Mouse (Mus musculus) thymus, postnatal 0 days (tissue): Measurements from ENCODE around the gene Zdhhc24. TPM values are rescaled to one million over a fixed set of nuclear protein-coding genes. Genes with fewer than 3 reads are reported as not detected.
A peak's percentile ranks its signal among the peaks of the same experiment; 100 is the strongest.
"Not testable (repeated sequence)": the region's sequence is repeated elsewhere in the genome, so short reads cannot be mapped to it uniquely, and the experiment has no call there.

Experiments used
- DNase-seq: peaks from one replicate; pipeline ENCODE4 v3.0.0-alpha.2; 2015; ENCODE audit warnings: low spot score
- polyA plus RNA-seq: library from polyadenylated mRNA; unstranded; fragments of >200 nt; fragmentation: Nextera tagmentation; extraction: Ambion mirVana; gene quantifications from 2 replicates; pipeline ENCODE4 v1.2.1, GENCODE M21; 2015

The Zdhhc24 gene
- 10.2 and 12.6 TPM in 2 replicates for polyA plus RNA-seq

GRCm38 (mm10) chr19:4878405-4879323 is at the start of gene Zdhhc24:
Gene Zdhhc24, plus strand, starts transcription at chr19:4878668.
- peak; percentile 95 for DNase-seq

GRCm38 (mm10) chr19:4829156-4829555 is 49.3 kb upstream of the Zdhhc24 start:
- no peak for DNase-seq

GRCm38 (mm10) chr19:4833977-4834376 is 44.5 kb upstream of the Zdhhc24 start:
- no peak for DNase-seq

GRCm38 (mm10) chr19:4836096-4836495 is 42.4 kb upstream of the Zdhhc24 start:
- DNase-seq: no peak

GRCm38 (mm10) chr19:4837049-4837448 is 41.4 kb upstream of the Zdhhc24 start:
- DNase-seq: no peak

- no peak for DNase-seq
Observed at GRCm38 (mm10) chr19:4838526-4839140, 39.8 kb upstream of the Zdhhc24 start.

GRCm38 (mm10) chr19:4839149-4839548 is 39.3 kb upstream of the Zdhhc24 start, which contains the start of the genes Ccs and Ccdc87:
Gene Ccs, minus strand, starts transcription at chr19:4839332.
Gene Ccdc87, plus strand, starts transcription at chr19:4839366.
- DNase-seq: peak; percentile 96

- no peak for DNase-seq
Observed at GRCm38 (mm10) chr19:4840848-4841247, 37.6 kb upstream of the Zdhhc24 start.

GRCm38 (mm10) chr19:4842611-4843010 is 35.9 kb upstream of the Zdhhc24 start:
- no peak for DNase-seq

GRCm38 (mm10) chr19:4845846-4846245 is 32.6 kb upstream of the Zdhhc24 start:
- no peak for DNase-seq

- DNase-seq: peak; percentile 40
Observed at GRCm38 (mm10) chr19:4847490-4847889, 31.0 kb upstream of the Zdhhc24 start.

GRCm38 (mm10) chr19:4849800-4850199 is 28.7 kb upstream of the Zdhhc24 start:
- DNase-seq: no peak

GRCm38 (mm10) chr19:4850281-4850680 is 28.2 kb upstream of the Zdhhc24 start:
- no peak for DNase-seq

- DNase-seq: no peak
Observed at GRCm38 (mm10) chr19:4854552-4855469, 23.7 kb upstream of the Zdhhc24 start, which contains the start of gene Ctsf. Gene Ctsf, plus strand, starts transcription at chr19:4855130.

GRCm38 (mm10) chr19:4855470-4855820 is 23.0 kb upstream of the Zdhhc24 start:
- no peak for DNase-seq

GRCm38 (mm10) chr19:4855951-4856350 is 22.5 kb upstream of the Zdhhc24 start:
- DNase-seq: no peak

- no peak for DNase-seq
Observed at GRCm38 (mm10) chr19:4859081-4859480, 19.4 kb upstream of the Zdhhc24 start.

GRCm38 (mm10) chr19:4863048-4863447 is 15.4 kb upstream of the Zdhhc24 start:
- DNase-seq: no peak

- DNase-seq: peak; percentile 43
Observed at GRCm38 (mm10) chr19:4865147-4865546, 13.3 kb upstream of the Zdhhc24 start.

- DNase-seq: not testable (repeated sequence)
Observed at GRCm38 (mm10) chr19:4874613-4875012, 3.9 kb upstream of the Zdhhc24 start.

- no peak for DNase-seq
Observed at GRCm38 (mm10) chr19:4876241-4876640, 2.2 kb upstream of the Zdhhc24 start.
